27 mouse cellular contexts compared by ENCODE assay signal in the genomic region with DNA sequence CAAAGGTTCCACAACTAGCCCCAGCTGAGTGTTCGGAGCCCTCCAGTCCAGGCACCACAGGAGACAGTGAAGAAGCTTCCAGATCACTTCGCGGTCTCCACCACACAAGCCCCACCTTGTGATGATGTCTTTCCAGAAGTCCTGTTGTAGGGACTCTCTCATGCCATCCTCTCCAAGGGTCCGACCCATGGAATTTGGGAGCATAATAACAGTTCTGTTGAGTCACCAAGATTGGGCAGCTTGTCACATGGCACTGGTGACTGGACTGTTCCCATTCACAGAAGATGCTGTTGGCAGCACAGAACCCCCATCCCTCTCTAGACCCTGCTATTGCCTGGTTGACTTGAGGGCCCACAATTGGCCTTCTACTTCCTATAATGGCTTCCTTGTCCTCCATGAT. TPM values are rescaled to one million over a fixed set of nuclear protein-coding genes. Genes with fewer than 3 reads are reported as not detected.
"Had no signal": no experiment of that assay in that cellular context is flagged by ENCODE, and none has a peak within 500 bp of the region (broad histone marks: within the 10 kb centered on the region; RNA-seq: fewer than 3 reads in every experiment).

Gm5460 (plus strand) TSS at position 378 of the 400 bp plus-strand sequence.

- H3K27ac ChIP-seq: liver, embryonic 14.5 days; midbrain, embryonic 10.5 days; midbrain, embryonic 12.5 days; neural tube, embryonic 13.5 days; neural tube, embryonic 15.5 days had no signal

- H3K36me3 ChIP-seq: midbrain, embryonic 10.5 days; midbrain, embryonic 12.5 days; neural tube, embryonic 13.5 days; neural tube, embryonic 15.5 days had no signal

- H3K27me3 ChIP-seq: midbrain, embryonic 12.5 days; neural tube, embryonic 13.5 days; neural tube, embryonic 15.5 days had no signal

- H3K9me3 ChIP-seq: midbrain, embryonic 10.5 days; midbrain, embryonic 12.5 days; neural tube, embryonic 13.5 days; neural tube, embryonic 15.5 days had no signal

- DNase-seq: lung, adult 18-20 months; lung, embryonic 14.5 days; lung, postnatal 10 days; lung, postnatal 4 days; midbrain, embryonic 14.5 days; retina, postnatal 1 day; right cerebral cortex, adult 18-20 months; right cerebral cortex, postnatal 25 days; right cerebral cortex, postnatal 4 days; spleen, adult 18-20 months; thymus, adult 2 months; thymus, postnatal 25 days; thymus, postnatal 4 days had no signal

- H3K4me3 ChIP-seq: midbrain, embryonic 10.5 days; midbrain, embryonic 12.5 days; myocyte; neural tube, embryonic 13.5 days; neural tube, embryonic 15.5 days had no signal

- H3K4me1 ChIP-seq: midbrain, embryonic 10.5 days; midbrain, embryonic 12.5 days; neural tube, embryonic 13.5 days; neural tube, embryonic 15.5 days had no signal

RNA-seq across cellular contexts. Expression of gene Gm5460, which starts in this region (rescaled TPM):
- total RNA-seq: megakaryocyte-erythroid progenitor cell, adult 5-6 weeks had no signal
- polyA plus RNA-seq: liver, embryonic 14.5 days; liver, embryonic 16.5 days; lung, embryonic 14.5 days; lung, embryonic 16.5 days; midbrain, embryonic 10.5 days; midbrain, embryonic 12.5 days; midbrain, embryonic 14.5 days; midbrain, embryonic 16.5 days; neural tube, embryonic 11.5 days; neural tube, embryonic 13.5 days; neural tube, embryonic 15.5 days; small intestine, adult 2 months; stomach, embryonic 14.5 days; stomach, embryonic 16.5 days had no signal
